Mouse (Mus musculus): ENCODE data around the gene Dyrk1a. TPM values are rescaled to one million over a fixed set of nuclear protein-coding genes. Genes with fewer than 3 reads are reported as not detected.
A peak's percentile ranks its signal among the peaks of the same experiment; 100 is the strongest.

The Dyrk1a gene
- polyA plus RNA-seq (2012; rRNA removed), result 44.1 and 47.8 TPM in 2 replicates

GRCm38 (mm10) chr16:94569229-94570176, at the start of gene Dyrk1a:
Gene Dyrk1a (plus strand): TSS chr16:94570010.
- DNase-seq (ENCODE audit: extremely low spot score in 1 of 2, low spot score in 1 of 2), result peak; percentile 95 to 98

- DNase-seq (ENCODE audit: extremely low spot score in 1 of 2, low spot score in 1 of 2), result no peak
Observed at GRCm38 (mm10) chr16:94523594-94524377, 46.0 kb upstream of the Dyrk1a start.

GRCm38 (mm10) chr16:94524691-94525090, 45.1 kb upstream of the Dyrk1a start:
- no peak for DNase-seq (ENCODE audit: extremely low spot score in 1 of 2, low spot score in 1 of 2)

GRCm38 (mm10) chr16:94525955-94526343, 43.9 kb upstream of the Dyrk1a start:
- peak in 1 of 2 experiments; percentile 11 for DNase-seq (ENCODE audit: extremely low spot score in 1 of 2, low spot score in 1 of 2)

- peak; percentile 94 to 96 for DNase-seq (ENCODE audit: extremely low spot score in 1 of 2, low spot score in 1 of 2)
Observed at GRCm38 (mm10) chr16:94526344-94527151, 43.3 kb upstream of the Dyrk1a start, which contains the start of gene Vps26c. Gene Vps26c (minus strand): TSS chr16:94526830.

- DNase-seq (ENCODE audit: extremely low spot score in 1 of 2, low spot score in 1 of 2), result no peak
Observed at GRCm38 (mm10) chr16:94527152-94527534, 42.7 kb upstream of the Dyrk1a start.

GRCm38 (mm10) chr16:94527546-94527945, 42.3 kb upstream of the Dyrk1a start:
- no peak for DNase-seq (ENCODE audit: extremely low spot score in 1 of 2, low spot score in 1 of 2)

GRCm38 (mm10) chr16:94531268-94531667, 38.5 kb upstream of the Dyrk1a start:
- no peak for DNase-seq (ENCODE audit: extremely low spot score in 1 of 2, low spot score in 1 of 2)

GRCm38 (mm10) chr16:94533679-94534078, 36.1 kb upstream of the Dyrk1a start:
- DNase-seq (ENCODE audit: extremely low spot score in 1 of 2, low spot score in 1 of 2), result no peak

GRCm38 (mm10) chr16:94535716-94536115, 34.1 kb upstream of the Dyrk1a start:
- no peak for DNase-seq (ENCODE audit: extremely low spot score in 1 of 2, low spot score in 1 of 2)

- no peak for DNase-seq (ENCODE audit: extremely low spot score in 1 of 2, low spot score in 1 of 2)
Observed at GRCm38 (mm10) chr16:94536417-94537158, 33.2 kb upstream of the Dyrk1a start.

GRCm38 (mm10) chr16:94537159-94537527, 32.7 kb upstream of the Dyrk1a start:
- no peak for DNase-seq (ENCODE audit: extremely low spot score in 1 of 2, low spot score in 1 of 2)

- DNase-seq (ENCODE audit: extremely low spot score in 1 of 2, low spot score in 1 of 2), result peak in 1 of 2 experiments; percentile 56
Observed at GRCm38 (mm10) chr16:94540140-94540539, 29.7 kb upstream of the Dyrk1a start.

GRCm38 (mm10) chr16:94542898-94543297, 26.9 kb upstream of the Dyrk1a start:
- DNase-seq (ENCODE audit: extremely low spot score in 1 of 2, low spot score in 1 of 2), result no peak

GRCm38 (mm10) chr16:94544540-94545105, 25.2 kb upstream of the Dyrk1a start:
- no peak for DNase-seq (ENCODE audit: extremely low spot score in 1 of 2, low spot score in 1 of 2)

GRCm38 (mm10) chr16:94545781-94546562, 23.8 kb upstream of the Dyrk1a start:
- no peak for DNase-seq (ENCODE audit: extremely low spot score in 1 of 2, low spot score in 1 of 2)

GRCm38 (mm10) chr16:94549813-94550212, 20.0 kb upstream of the Dyrk1a start:
- DNase-seq (ENCODE audit: extremely low spot score in 1 of 2, low spot score in 1 of 2), result no peak

GRCm38 (mm10) chr16:94551934-94552333, 17.9 kb upstream of the Dyrk1a start:
- no peak for DNase-seq (ENCODE audit: extremely low spot score in 1 of 2, low spot score in 1 of 2)

- DNase-seq (ENCODE audit: extremely low spot score in 1 of 2, low spot score in 1 of 2), result no peak
Observed at GRCm38 (mm10) chr16:94555346-94555745, 14.5 kb upstream of the Dyrk1a start.
